Mouse (Mus musculus) heart, adult 2 months (tissue): ENCODE results near the gene Exoc4. TPM values are rescaled to one million over a fixed set of nuclear protein-coding genes. Genes with fewer than 3 reads are reported as not detected.

ENCODE experiments used
- DNase-seq, 2 experiments: peaks; one replicate each; pipeline ENCODE4 v3.0.0; 2021
- H3K27ac ChIP-seq: fragments of 200-600 bp; 2 replicates; pipeline ENCODE4 v1.8.1; 2022
- H3K27me3 ChIP-seq: fragments of 200-500 bp; 2 replicates; pipeline ENCODE4 v1.6.1; 2012; ENCODE audit warnings: mild to moderate bottlenecking, low read length, inconsistent platforms, mixed read lengths; ENCODE audit not compliant: control insufficient read depth, insufficient read depth
- H3K36me3 ChIP-seq: fragments of 200-500 bp; 2 replicates; pipeline ENCODE4 v1.6.1; 2012; ENCODE audit warnings: low read length, inconsistent platforms; ENCODE audit not compliant: control insufficient read depth, insufficient read depth
- H3K4me1 ChIP-seq: fragments of 200-500 bp; 2 replicates; pipeline ENCODE4 v1.6.1; 2011; ENCODE audit warnings: low read length; ENCODE audit not compliant: control insufficient read depth, insufficient read depth
- H3K4me3 ChIP-seq: fragments of 200-600 bp; 2 replicates; pipeline ENCODE4 v1.8.1; 2022
- H3K79me2 ChIP-seq: fragments of 200-500 bp; replicated peaks from 2 replicates; pipeline ENCODE4 v1.6.1; 2012; ENCODE audit warnings: mild to moderate bottlenecking, inconsistent platforms, low read length, moderate library complexity, mixed read lengths; ENCODE audit not compliant: control insufficient read depth, insufficient read depth
- H3K9ac ChIP-seq: fragments of 200-500 bp; 2 replicates; pipeline ENCODE4 v1.6.1; 2012; ENCODE audit warnings: low read depth, mild to moderate bottlenecking, control low read depth, inconsistent platforms, low read length, mixed read lengths
- CTCF ChIP-seq: fragments of 200-600 bp; IDR thresholded peaks from 2 replicates; pipeline ENCODE4 v1.8.1; 2022; ENCODE audit warnings: antibody characterized with exemption, mild to moderate bottlenecking, moderate library complexity
- EP300 ChIP-seq: fragments of 200-500 bp; IDR thresholded peaks from 2 replicates; pipeline ENCODE4 v1.6.1; 2011; ENCODE audit warnings: low read depth, low read length, control low read depth; ENCODE audit not compliant: insufficient read depth
- POLR2A ChIP-seq: fragments of 200-500 bp; IDR thresholded peaks from 2 replicates; pipeline ENCODE4 v1.6.1; 2011; ENCODE audit warnings: mild to moderate bottlenecking, low read depth, low read length, control low read depth; ENCODE audit not compliant: insufficient read depth
- WGBS: fragments of 180-500 bp; shearing (Covaris S2); methylation state at CpG from one replicate; pipeline ENCODE4 v1.1.7; 2018; 5-methylcytosine and 5-hydroxymethylcytosine counted together
- intact Hi-C: fragments of 180-260 bp; cut with DNase I; formaldehyde crosslinking; loops from one replicate; pipeline ENCODE4 v1.15.1; 2025
- polyA plus RNA-seq: library from polyadenylated mRNA; depleted of rRNA; stranded (reverse); fragments of >200 nt; gene quantifications from 2 replicates; pipeline ENCODE4 v1.2.3, GENCODE M21; 2012; rRNA removed
- total RNA-seq, 2 experiments: library from RNA; stranded (reverse); gene quantifications; 2 replicates each; pipeline ENCODE4 v1.2.3; 2021

Exoc4 gene
- total and polyA plus RNA-seq, 3 experiments = 9.9 to 36.0 (median 34.0) TPM

- H3K27me3 ChIP-seq = no peaks in the 10 kb centered on the region
- no peak overlapping the region for H3K9ac ChIP-seq
- no peaks in the 10 kb centered on the region for H3K36me3 ChIP-seq
- intact Hi-C loops = no loop called here
- H3K27ac ChIP-seq = no peak overlapping the region
- 42% methylated on average over 7 of the region's 7 CpGs for WGBS
- H3K4me1 ChIP-seq = no peaks in the 10 kb centered on the region
- no peak for DNase-seq
- H3K79me2 ChIP-seq = no peaks in the 10 kb centered on the region
- TF ChIP-seq POLR2A (no peak), EP300 (no peak), CTCF (no peak)
- no peak overlapping the region for H3K4me3 ChIP-seq
These were observed 750.6 kb downstream of the Exoc4 start for GRCm38 (mm10) chr6:33999530-33999929.

DNA sequence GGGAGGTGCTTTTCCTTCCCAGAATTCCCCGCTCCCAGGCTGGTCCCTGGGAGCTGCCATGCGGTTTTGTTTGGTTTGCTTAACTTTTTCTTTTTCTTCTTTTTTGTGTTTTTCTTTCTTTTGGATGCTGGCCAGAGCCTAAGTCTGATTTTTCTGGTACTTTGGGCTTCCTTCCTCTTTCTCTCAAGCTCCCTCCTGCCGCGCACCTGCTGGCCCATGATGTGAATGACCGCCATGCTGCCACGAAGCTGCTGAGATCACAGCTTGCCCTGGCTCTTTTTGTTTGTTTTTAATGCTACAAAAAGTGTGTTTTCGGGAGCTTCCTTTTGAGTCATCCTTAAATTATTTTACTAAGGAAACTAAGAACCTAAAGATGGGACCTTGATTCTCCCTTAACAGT lies 751.8 kb downstream of the Exoc4 start:
- no peak overlapping the region for H3K27ac ChIP-seq
- no peaks in the 10 kb centered on the region for H3K4me1 ChIP-seq
- no peak overlapping the region for H3K4me3 ChIP-seq
- WGBS = 79% methylated on average over 7 of the region's 7 CpGs
- TF ChIP-seq EP300 (no peak), POLR2A (no peak), CTCF (no peak)
- no peaks in the 10 kb centered on the region for H3K27me3 ChIP-seq
- no peaks in the 10 kb centered on the region for H3K79me2 ChIP-seq
- no peak overlapping the region for H3K9ac ChIP-seq
- no peak for DNase-seq
- intact Hi-C loops = no loop called here
- no peaks in the 10 kb centered on the region for H3K36me3 ChIP-seq

- TF ChIP-seq EP300 (no peak), POLR2A (no peak), CTCF (no peak)
- H3K27me3 ChIP-seq = no peaks in the 10 kb centered on the region
- H3K36me3 ChIP-seq = no peaks in the 10 kb centered on the region
- intact Hi-C loops = no loop called here
- no peak overlapping the region for H3K27ac ChIP-seq
- H3K79me2 ChIP-seq = no peaks in the 10 kb centered on the region
- 38% methylated on average over 1 of the region's 1 CpGs for WGBS
- no peak overlapping the region for H3K9ac ChIP-seq
- no peak for DNase-seq
- H3K4me1 ChIP-seq = no peaks in the 10 kb centered on the region
- H3K4me3 ChIP-seq = no peak overlapping the region
These were observed 754.1 kb downstream of the Exoc4 start for GRCm38 (mm10) chr6:34003033-34003432.

- H3K79me2 ChIP-seq = no peaks in the 10 kb centered on the region
- H3K4me3 ChIP-seq = no peak overlapping the region
- no peaks in the 10 kb centered on the region for H3K27me3 ChIP-seq
- H3K9ac ChIP-seq = no peak overlapping the region
- DNase-seq = no peak
- 81% methylated on average over 6 of the region's 6 CpGs for WGBS
- H3K27ac ChIP-seq = no peak overlapping the region
- intact Hi-C loops = no loop called here
- H3K36me3 ChIP-seq = no peaks in the 10 kb centered on the region
- TF ChIP-seq EP300 (no peak), POLR2A (no peak), CTCF (no peak)
- no peaks in the 10 kb centered on the region for H3K4me1 ChIP-seq
These were observed 764.6 kb downstream of the Exoc4 start for GRCm38 (mm10) chr6:34013469-34013868.

Other genes starting within 250 kb of the Exoc4 start
- 100 to 1,000 TPM; 490 to 621 TPM for gene Chchd3, start 188.8 kb upstream of the Exoc4 start, total RNA-seq
- 195 and 330 TPM in 2 replicates for gene Chchd3, start 188.8 kb upstream of the Exoc4 start, polyA plus RNA-seq